Mouse (Mus musculus): ENCODE measurements around the gene Ctnna3. TPM values are rescaled to one million over a fixed set of nuclear protein-coding genes. Genes with fewer than 3 reads are reported as not detected.

Gene Ctnna3
- polyA plus RNA-seq, 1 experiment from 2014 or later: 0.41 TPM

GRCm38 (mm10) chr10:64870888-64871287 lies 1441.0 kb downstream of the Ctnna3 start:
- Histone ChIP-seq H3K4me1 (ENCODE audit: control insufficient read depth, insufficient read depth, low read length) (no peaks in the 10 kb centered on the region), H3K27ac (ENCODE audit: low read depth, low read length) (no peak overlapping the region), H3K4me2 (ENCODE audit: low read length) (no peak overlapping the region), H3K27me3 (replicated peaks; ENCODE audit: control insufficient read depth, insufficient read depth, low read length) (no peaks in the 10 kb centered on the region), H3K9ac (ENCODE audit: low read length) (no peak overlapping the region), H3K4me3 (ENCODE audit: low read depth, low read length) (no peak overlapping the region), H3K9me3 (replicated peaks; ENCODE audit: control insufficient read depth, low read length) (no peaks in the 10 kb centered on the region), H3K36me3 (ENCODE audit: control insufficient read depth, insufficient read depth, low read length) (no peaks in the 10 kb centered on the region)
- ATAC-seq: no peak
- DNase-seq (ENCODE audit: low spot score): no peak
- 69% methylated on average over 3 of the region's 3 CpGs for WGBS

GRCm38 (mm10) chr10:64876506-64876905 lies 1446.6 kb downstream of the Ctnna3 start:
- no peaks in the 10 kb centered on the region for H3K4me1 ChIP-seq (ENCODE audit: control insufficient read depth, insufficient read depth, low read length)
- no peak for ATAC-seq
- WGBS: 74% methylated on average over 2 of the region's 2 CpGs
- no peak overlapping the region for H3K9ac ChIP-seq (ENCODE audit: low read length)
- H3K4me2 ChIP-seq (ENCODE audit: low read length): no peak overlapping the region
- DNase-seq (ENCODE audit: low spot score): no peak
- no peaks in the 10 kb centered on the region for H3K27me3 ChIP-seq (replicated peaks; ENCODE audit: control insufficient read depth, insufficient read depth, low read length)
- H3K36me3 ChIP-seq (ENCODE audit: control insufficient read depth, insufficient read depth, low read length): no peaks in the 10 kb centered on the region
- no peak overlapping the region for H3K27ac ChIP-seq (ENCODE audit: low read depth, low read length)
- H3K9me3 ChIP-seq (replicated peaks; ENCODE audit: control insufficient read depth, low read length): no peaks in the 10 kb centered on the region
- H3K4me3 ChIP-seq (ENCODE audit: low read depth, low read length): no peak overlapping the region

GRCm38 (mm10) chr10:64879860-64880259 lies 1450.0 kb downstream of the Ctnna3 start:
- 52% methylated on average over 3 of the region's 3 CpGs for WGBS
- H3K4me3 ChIP-seq (ENCODE audit: low read depth, low read length): no peak overlapping the region
- ATAC-seq (peak; percentile 63; the same call in 1 of the 2 replicates), DNase-seq (ENCODE audit: low spot score) (peak; percentile 22)
- H3K36me3 ChIP-seq (ENCODE audit: control insufficient read depth, insufficient read depth, low read length): no peaks in the 10 kb centered on the region
- no peak overlapping the region for H3K9ac ChIP-seq (ENCODE audit: low read length)
- no peaks in the 10 kb centered on the region for H3K27me3 ChIP-seq (replicated peaks; ENCODE audit: control insufficient read depth, insufficient read depth, low read length)
- no peak overlapping the region for H3K27ac ChIP-seq (ENCODE audit: low read depth, low read length)
- H3K4me2 ChIP-seq (ENCODE audit: low read length): no peak overlapping the region
- H3K9me3 ChIP-seq (replicated peaks; ENCODE audit: control insufficient read depth, low read length): no peaks in the 10 kb centered on the region
- no peaks in the 10 kb centered on the region for H3K4me1 ChIP-seq (ENCODE audit: control insufficient read depth, insufficient read depth, low read length)

GRCm38 (mm10) chr10:64886946-64887345 lies 1457.0 kb downstream of the Ctnna3 start:
- Histone ChIP-seq H3K27me3 (replicated peaks; ENCODE audit: control insufficient read depth, insufficient read depth, low read length) (no peaks in the 10 kb centered on the region), H3K27ac (ENCODE audit: low read depth, low read length) (no peak overlapping the region), H3K4me1 (ENCODE audit: control insufficient read depth, insufficient read depth, low read length) (no peaks in the 10 kb centered on the region), H3K9ac (ENCODE audit: low read length) (no peak overlapping the region), H3K4me3 (ENCODE audit: low read depth, low read length) (no peak overlapping the region), H3K9me3 (replicated peaks; ENCODE audit: control insufficient read depth, low read length) (no peaks in the 10 kb centered on the region), H3K36me3 (ENCODE audit: control insufficient read depth, insufficient read depth, low read length) (no peaks in the 10 kb centered on the region), H3K4me2 (ENCODE audit: low read length) (no peak overlapping the region)
- DNase-seq (ENCODE audit: low spot score) (no peak), ATAC-seq (no peak)
- WGBS: 92% methylated on average over 9 of the region's 9 CpGs

GRCm38 (mm10) chr10:64892458-64892857 lies 1462.6 kb downstream of the Ctnna3 start:
- H3K9me3 ChIP-seq (replicated peaks; ENCODE audit: control insufficient read depth, low read length): no peaks in the 10 kb centered on the region
- H3K4me1 ChIP-seq (ENCODE audit: control insufficient read depth, insufficient read depth, low read length): no peaks in the 10 kb centered on the region
- H3K27ac ChIP-seq (ENCODE audit: low read depth, low read length): no peak overlapping the region
- ATAC-seq (no peak), DNase-seq (ENCODE audit: low spot score) (peak; percentile 14)
- no peak overlapping the region for H3K4me2 ChIP-seq (ENCODE audit: low read length)
- H3K4me3 ChIP-seq (ENCODE audit: low read depth, low read length): no peak overlapping the region
- no peaks in the 10 kb centered on the region for H3K27me3 ChIP-seq (replicated peaks; ENCODE audit: control insufficient read depth, insufficient read depth, low read length)
- no peaks in the 10 kb centered on the region for H3K36me3 ChIP-seq (ENCODE audit: control insufficient read depth, insufficient read depth, low read length)
- no peak overlapping the region for H3K9ac ChIP-seq (ENCODE audit: low read length)

GRCm38 (mm10) chr10:64898739-64899138 lies 1468.8 kb downstream of the Ctnna3 start:
- no peaks in the 10 kb centered on the region for H3K9me3 ChIP-seq (replicated peaks; ENCODE audit: control insufficient read depth, low read length)
- 86% methylated on average over 1 of the region's 1 CpGs for WGBS
- no peaks in the 10 kb centered on the region for H3K4me1 ChIP-seq (ENCODE audit: control insufficient read depth, insufficient read depth, low read length)
- H3K27me3 ChIP-seq (replicated peaks; ENCODE audit: control insufficient read depth, insufficient read depth, low read length): no peaks in the 10 kb centered on the region
- H3K4me2 ChIP-seq (ENCODE audit: low read length): no peak overlapping the region
- ATAC-seq: no peak
- H3K36me3 ChIP-seq (ENCODE audit: control insufficient read depth, insufficient read depth, low read length): no peaks in the 10 kb centered on the region
- no peak for DNase-seq (ENCODE audit: low spot score)
- no peak overlapping the region for H3K27ac ChIP-seq (ENCODE audit: low read depth, low read length)
- H3K4me3 ChIP-seq (ENCODE audit: low read depth, low read length): no peak overlapping the region
- no peak overlapping the region for H3K9ac ChIP-seq (ENCODE audit: low read length)

GRCm38 (mm10) chr10:64901726-64902125 lies 1471.8 kb downstream of the Ctnna3 start:
- Histone ChIP-seq H3K9ac (ENCODE audit: low read length) (no peak overlapping the region), H3K4me3 (ENCODE audit: low read depth, low read length) (no peak overlapping the region), H3K36me3 (ENCODE audit: control insufficient read depth, insufficient read depth, low read length) (no peaks in the 10 kb centered on the region), H3K27ac (ENCODE audit: low read depth, low read length) (no peak overlapping the region), H3K27me3 (replicated peaks; ENCODE audit: control insufficient read depth, insufficient read depth, low read length) (no peaks in the 10 kb centered on the region), H3K9me3 (replicated peaks; ENCODE audit: control insufficient read depth, low read length) (no peaks in the 10 kb centered on the region), H3K4me2 (ENCODE audit: low read length) (no peak overlapping the region), H3K4me1 (ENCODE audit: control insufficient read depth, insufficient read depth, low read length) (no peaks in the 10 kb centered on the region)
- DNase-seq (ENCODE audit: low spot score) (no peak), ATAC-seq (no peak)
- 88% methylated on average over 3 of the region's 3 CpGs for WGBS

GRCm38 (mm10) chr10:64940975-64941374 lies 1511.1 kb downstream of the Ctnna3 start:
- Histone ChIP-seq H3K4me2 (ENCODE audit: low read length) (no peak overlapping the region), H3K9ac (ENCODE audit: low read length) (no peak overlapping the region), H3K27ac (ENCODE audit: low read depth, low read length) (no peak overlapping the region), H3K36me3 (ENCODE audit: control insufficient read depth, insufficient read depth, low read length) (no peaks in the 10 kb centered on the region), H3K9me3 (replicated peaks; ENCODE audit: control insufficient read depth, low read length) (no peaks in the 10 kb centered on the region), H3K4me1 (ENCODE audit: control insufficient read depth, insufficient read depth, low read length) (no peaks in the 10 kb centered on the region), H3K27me3 (replicated peaks; ENCODE audit: control insufficient read depth, insufficient read depth, low read length) (no peaks in the 10 kb centered on the region), H3K4me3 (ENCODE audit: low read depth, low read length) (no peak overlapping the region)
- DNase-seq (ENCODE audit: low spot score) (peak; percentile 68), ATAC-seq (no peak)
- 73% methylated on average over 7 of the region's 7 CpGs for WGBS

GRCm38 (mm10) chr10:64958391-64958790 lies 1528.5 kb downstream of the Ctnna3 start:
- Histone ChIP-seq H3K9me3 (replicated peaks; ENCODE audit: control insufficient read depth, low read length) (no peaks in the 10 kb centered on the region), H3K27ac (ENCODE audit: low read depth, low read length) (no peak overlapping the region), H3K36me3 (ENCODE audit: control insufficient read depth, insufficient read depth, low read length) (no peaks in the 10 kb centered on the region), H3K4me1 (ENCODE audit: control insufficient read depth, insufficient read depth, low read length) (no peaks in the 10 kb centered on the region), H3K4me2 (ENCODE audit: low read length) (no peak overlapping the region), H3K27me3 (replicated peaks; ENCODE audit: control insufficient read depth, insufficient read depth, low read length) (no peaks in the 10 kb centered on the region), H3K9ac (ENCODE audit: low read length) (no peak overlapping the region), H3K4me3 (ENCODE audit: low read depth, low read length) (no peak overlapping the region)
- ATAC-seq (no peak), DNase-seq (ENCODE audit: low spot score) (no peak)

Measured in forebrain, embryonic 14.5 days (tissue).